Mouse (Mus musculus) midbrain, embryonic 10.5 days (tissue): Measurements from ENCODE around the gene Slc16a7. TPM values are rescaled to one million over a fixed set of nuclear protein-coding genes. Genes with fewer than 3 reads are reported as not detected.
A peak's percentile ranks its signal among the peaks of the same experiment; 100 is the strongest.

Experiments used
- DNase-seq: peaks from one replicate; pipeline ENCODE4 v3.0.0-alpha.2; 2017; ENCODE audit warnings: low spot score
- H3K27ac ChIP-seq: fragments of 300-500 bp; sonication (generic); replicated peaks from 2 replicates; pipeline ENCODE4 v1.5.1; 2016; ENCODE audit warnings: mild to moderate bottlenecking
- H3K27me3 ChIP-seq: fragments of 300-500 bp; sonication (generic); 2 replicates; pipeline ENCODE4 v1.6.1; 2016; ENCODE audit warnings: low read depth, mild to moderate bottlenecking; ENCODE audit not compliant: poor library complexity, severe bottlenecking
- H3K36me3 ChIP-seq: fragments of 300-500 bp; sonication (generic); 2 replicates; pipeline ENCODE4 v1.6.1; 2016; ENCODE audit warnings: mild to moderate bottlenecking, moderate library complexity
- H3K4me1 ChIP-seq: fragments of 300-500 bp; sonication (generic); 2 replicates; pipeline ENCODE4 v1.6.1; 2016
- H3K4me3 ChIP-seq: fragments of 300-500 bp; sonication (generic); 2 replicates; pipeline ENCODE4 v1.5.1; 2016; ENCODE audit warnings: mild to moderate bottlenecking, moderate library complexity
- H3K9me3 ChIP-seq: fragments of 300-500 bp; sonication (generic); replicated peaks from 2 replicates; pipeline ENCODE4 v1.6.1; 2016; ENCODE audit warnings: mild to moderate bottlenecking
- WGBS: fragments of 180-500 bp; shearing (Covaris S2); methylation state at CpG from one replicate; pipeline ENCODE4 v1.1.7; 2016; 5-methylcytosine and 5-hydroxymethylcytosine counted together
- polyA plus RNA-seq: library from polyadenylated mRNA; unstranded; fragments of >200 nt; fragmentation: Nextera tagmentation; extraction: Ambion mirVana; gene quantifications from 2 replicates; pipeline ENCODE4 v1.2.1, GENCODE M21; 2016

The Slc16a7 gene
- polyA plus RNA-seq, result 3.0 TPM in 2 replicates

DNA sequence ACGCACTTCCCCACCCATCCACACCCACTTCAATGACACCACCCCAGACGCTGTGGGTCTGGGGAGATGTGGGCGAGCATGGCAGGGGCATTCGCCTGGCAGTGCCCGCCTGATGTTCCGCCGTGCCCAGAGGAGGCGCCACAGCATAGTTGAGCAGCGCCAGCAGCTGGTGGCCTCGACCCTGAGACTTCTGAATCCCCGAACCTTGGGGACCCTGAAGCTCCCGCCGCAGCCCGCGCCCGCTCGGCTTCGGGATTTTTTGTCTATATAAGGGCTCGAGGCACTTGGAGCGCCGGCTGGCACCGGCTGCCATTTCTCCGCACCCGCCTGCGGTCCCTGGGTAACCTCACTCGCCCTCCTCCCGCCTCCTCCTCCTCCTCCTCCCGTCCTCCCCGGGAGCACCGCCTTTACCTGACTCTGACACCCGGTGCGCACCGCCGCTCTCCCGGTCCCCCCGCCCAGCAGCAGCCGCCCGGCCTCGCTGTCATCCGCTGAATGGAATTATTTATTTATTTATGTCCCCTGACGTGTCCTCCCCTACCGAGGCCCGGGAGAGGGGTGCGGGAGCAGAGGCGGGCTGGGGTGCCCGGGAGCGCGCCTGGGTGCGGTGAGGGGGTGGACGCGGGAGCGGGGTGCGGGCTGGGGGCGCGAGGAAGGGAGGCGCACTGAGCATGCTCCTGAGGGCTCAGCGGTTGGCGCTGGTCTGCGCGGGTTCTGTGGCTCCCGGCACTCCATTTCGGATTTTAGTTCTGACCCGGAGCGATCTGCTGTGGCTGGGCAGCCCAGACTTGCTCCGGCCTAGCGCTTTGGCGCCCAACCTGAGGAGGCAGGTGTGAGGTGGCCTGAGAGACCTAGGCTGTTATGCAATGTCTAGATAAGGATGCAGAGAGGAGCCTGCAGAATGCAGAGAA is at the start of gene Slc16a7:
TSS of gene Slc16a7 (minus strand) at position 590 of the 911 bp plus-strand sequence.
- Histone ChIP-seq H3K4me3 (peak within 1 kb of the TSS; percentile 76), H3K4me1 (peaks cover 12% of the 10 kb centered on the region), H3K9me3 (no peaks in the 10 kb centered on the region), H3K36me3 (no peaks in the 10 kb centered on the region), H3K27me3 (peaks cover 23% of the 10 kb centered on the region), H3K27ac (peak within 1 kb of the TSS; percentile 87)
- WGBS, result under 1% methylated on average over 67 of the region's 67 CpGs
- DNase-seq, result peak; percentile 84

DNA sequence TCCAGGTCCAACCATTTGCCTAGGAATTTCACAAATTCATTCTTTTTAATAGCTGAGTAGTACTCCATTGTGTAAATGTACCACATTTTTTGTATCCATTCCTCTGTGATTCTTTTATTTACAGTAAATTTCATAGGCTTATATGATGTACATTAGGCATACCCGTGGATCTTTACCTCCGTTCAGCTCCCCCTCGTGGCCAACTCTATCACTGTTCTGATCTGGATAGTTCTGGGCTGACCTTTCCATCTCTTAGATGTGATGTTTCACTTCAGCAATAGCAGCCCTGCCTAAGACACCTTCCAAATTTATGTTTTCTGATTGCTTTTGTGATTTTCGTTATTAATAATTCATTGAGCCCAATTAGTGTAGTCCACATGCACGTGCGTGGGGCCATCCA is 29.5 kb upstream of the Slc16a7 start:
- no peak for DNase-seq

DNA sequence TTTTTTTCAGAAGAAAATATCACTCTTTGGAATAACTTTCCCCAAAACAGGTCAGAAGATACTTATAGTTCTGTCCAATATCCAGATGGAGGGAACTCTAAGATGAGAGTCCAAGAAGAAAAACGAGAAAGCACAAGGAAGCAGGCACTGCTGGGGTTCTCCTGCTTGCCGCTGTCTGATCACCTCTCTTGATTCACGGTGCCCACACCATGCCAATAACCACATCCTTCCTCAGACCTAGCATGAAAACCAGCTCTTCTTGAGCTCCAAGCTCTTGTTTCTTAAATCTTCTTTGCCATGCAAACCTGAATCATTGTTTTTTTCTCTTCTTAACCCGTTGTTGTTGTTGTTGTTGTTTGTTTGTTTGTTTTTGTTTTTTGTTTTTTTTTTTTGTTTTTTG is 10.5 kb upstream of the Slc16a7 start:
- Histone ChIP-seq H3K27ac (no peak overlapping the region), H3K4me3 (no peak overlapping the region), H3K4me1 (no peaks in the 10 kb centered on the region), H3K9me3 (no peaks in the 10 kb centered on the region), H3K36me3 (no peaks in the 10 kb centered on the region), H3K27me3 (no peaks in the 10 kb centered on the region)
- DNase-seq, result no peak
- WGBS, result 90% methylated on average over 4 of the region's 4 CpGs

More for the DNA sequence above, 29.5 kb upstream of the Slc16a7 start:
- 75% methylated on average over 6 of the region's 6 CpGs for WGBS
- no peaks in the 10 kb centered on the region for H3K27me3 ChIP-seq
- H3K9me3 ChIP-seq, result no peaks in the 10 kb centered on the region
- no peaks in the 10 kb centered on the region for H3K4me1 ChIP-seq
- no peak overlapping the region for H3K4me3 ChIP-seq
- H3K36me3 ChIP-seq, result no peaks in the 10 kb centered on the region
- no peak overlapping the region for H3K27ac ChIP-seq

DNA sequence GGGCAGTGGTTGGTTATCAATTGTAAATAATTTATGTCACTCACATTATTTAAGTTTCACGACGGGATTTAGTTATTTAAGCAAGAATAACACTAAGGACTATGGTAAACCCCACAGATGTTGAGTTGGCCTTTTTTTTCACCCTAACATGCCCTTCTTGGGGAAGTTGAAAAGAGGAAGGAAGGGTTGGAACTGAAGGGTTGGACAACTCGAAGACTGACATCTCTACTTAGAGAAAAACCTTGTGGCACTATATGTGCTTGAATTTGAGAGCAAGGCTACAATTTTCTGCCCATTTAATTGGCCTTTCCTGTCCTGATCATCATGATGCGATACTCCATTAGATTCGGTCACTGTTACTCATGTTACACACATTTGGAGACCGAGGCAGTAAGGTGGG is 746 bp upstream of the Slc16a7 start:
- no peak for DNase-seq
- Histone ChIP-seq H3K27ac (no peak overlapping the region), H3K36me3 (no peaks in the 10 kb centered on the region), H3K9me3 (no peaks in the 10 kb centered on the region), H3K4me1 (peaks cover 12% of the 10 kb centered on the region), H3K27me3 (peaks cover 23% of the 10 kb centered on the region), H3K4me3 (peak overlapping the region; percentile 76)
- WGBS, result 89% methylated on average over 6 of the region's 6 CpGs

DNA sequence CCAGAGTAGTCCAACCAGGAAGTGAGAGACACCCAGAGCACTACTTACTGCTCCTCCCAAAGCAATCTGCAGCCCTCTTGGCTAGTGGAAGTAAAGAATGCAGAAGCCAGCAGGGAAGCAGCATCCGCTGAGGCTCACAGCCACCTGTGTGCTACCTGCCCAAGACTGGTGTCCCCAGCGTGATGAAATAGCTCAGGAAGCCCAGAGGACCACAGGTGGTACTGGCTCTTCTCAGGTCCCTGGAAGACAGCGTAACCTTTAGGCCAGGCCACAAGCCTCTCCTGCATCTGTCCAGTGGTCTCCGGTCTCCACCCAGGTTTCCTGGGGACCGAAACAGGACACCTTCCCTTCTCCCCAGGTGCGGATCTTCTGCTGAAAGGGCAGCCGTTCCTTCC is 787 bp downstream of the Slc16a7 start:
- WGBS, result 11% methylated on average over 7 of the region's 7 CpGs
- Histone ChIP-seq H3K9me3 (no peaks in the 10 kb centered on the region), H3K4me1 (peaks cover 12% of the 10 kb centered on the region), H3K4me3 (peak overlapping the region; percentile 76), H3K27me3 (peaks cover 23% of the 10 kb centered on the region), H3K27ac (peak overlapping the region; percentile 87; the same call in 1 of the 2 replicates), H3K36me3 (no peaks in the 10 kb centered on the region)
- DNase-seq, result no peak

DNA sequence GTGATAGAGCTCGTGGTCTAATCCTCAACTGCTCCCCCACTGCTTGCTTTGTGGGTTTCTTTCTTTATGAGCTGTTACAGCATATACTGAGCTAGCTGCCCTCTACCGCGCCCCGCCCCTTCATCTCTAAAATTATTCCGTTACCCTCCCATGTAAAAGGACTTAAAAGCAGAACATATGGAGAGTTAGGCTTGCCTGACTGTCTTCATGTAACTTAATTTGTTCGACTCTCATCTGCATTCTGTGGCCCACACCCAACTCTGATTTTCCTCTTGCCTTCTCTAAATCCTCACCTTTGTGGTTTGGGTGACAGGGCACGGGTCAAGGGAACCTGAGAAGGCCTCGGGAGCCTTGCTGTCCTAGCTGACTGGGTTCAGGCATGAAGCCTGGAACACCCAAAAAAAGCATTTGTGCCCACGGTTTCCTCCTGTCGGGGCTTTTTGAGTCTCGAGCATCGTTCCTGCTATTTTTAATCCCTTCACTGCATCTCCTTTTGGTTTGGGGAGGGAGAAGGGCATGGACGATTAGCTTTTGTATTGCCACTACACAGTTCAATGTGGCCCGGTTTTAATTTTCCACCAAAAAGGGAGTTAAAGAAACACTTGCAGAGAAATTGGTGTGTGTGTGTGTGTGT is 1.4 kb downstream of the Slc16a7 start:
- Histone ChIP-seq H3K9me3 (no peaks in the 10 kb centered on the region), H3K27me3 (peaks cover 23% of the 10 kb centered on the region), H3K4me3 (no peak overlapping the region; the same call in 1 of the 2 replicates), H3K36me3 (no peaks in the 10 kb centered on the region), H3K27ac (no peak overlapping the region), H3K4me1 (peaks cover 12% of the 10 kb centered on the region)
- no peak for DNase-seq
- WGBS, result 50% methylated on average over 14 of the region's 14 CpGs

DNA sequence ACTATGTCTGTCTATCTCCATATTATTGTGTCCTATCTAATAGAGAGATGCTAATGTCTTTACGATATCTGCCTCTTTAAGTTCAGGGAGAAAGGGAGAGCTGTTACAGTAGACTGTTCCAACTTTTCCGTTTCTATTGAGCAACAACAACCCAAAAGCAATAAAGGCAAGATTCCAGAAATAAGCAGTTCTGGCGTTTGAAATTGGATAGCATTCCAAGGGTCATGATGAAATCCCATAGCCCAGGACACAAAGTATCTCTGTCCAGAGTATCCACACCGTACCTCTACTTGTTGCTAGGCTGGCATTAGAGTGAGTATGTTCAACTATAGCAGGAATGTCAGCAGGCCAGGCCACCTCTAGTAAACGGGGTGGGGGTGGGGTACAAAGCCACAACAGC is 13.7 kb downstream of the Slc16a7 start:
- DNase-seq, result no peak
- H3K27me3 ChIP-seq, result no peaks in the 10 kb centered on the region
- H3K27ac ChIP-seq, result no peak overlapping the region
- H3K4me3 ChIP-seq, result no peak overlapping the region
- H3K36me3 ChIP-seq, result no peaks in the 10 kb centered on the region
- H3K9me3 ChIP-seq, result no peaks in the 10 kb centered on the region
- 86% methylated on average over 5 of the region's 5 CpGs for WGBS
- H3K4me1 ChIP-seq, result no peaks in the 10 kb centered on the region

DNA sequence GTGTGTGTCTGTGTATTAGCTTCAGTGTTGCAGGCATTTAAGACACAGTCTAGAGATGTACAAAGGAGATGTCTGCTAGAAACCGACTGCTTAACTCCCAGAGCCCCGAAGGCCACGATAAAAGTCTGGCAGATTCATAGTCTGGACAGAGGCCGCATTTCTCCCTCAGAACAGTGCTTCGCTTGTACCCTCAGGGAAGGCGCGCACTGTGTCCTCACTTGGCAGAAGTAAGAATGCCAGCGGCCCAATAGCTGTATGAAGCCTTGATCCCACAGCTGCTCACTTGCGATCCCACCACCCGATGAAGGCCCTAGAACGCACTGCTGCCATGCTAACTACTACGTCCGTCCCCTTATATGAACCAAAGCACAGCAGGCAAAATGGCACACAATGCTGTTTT is 16.6 kb downstream of the Slc16a7 start:
- no peaks in the 10 kb centered on the region for H3K27me3 ChIP-seq
- no peak overlapping the region for H3K4me3 ChIP-seq
- H3K27ac ChIP-seq, result no peak overlapping the region
- H3K4me1 ChIP-seq, result no peaks in the 10 kb centered on the region
- H3K36me3 ChIP-seq, result no peaks in the 10 kb centered on the region
- H3K9me3 ChIP-seq, result no peaks in the 10 kb centered on the region
- 96% methylated on average over 13 of the region's 13 CpGs for WGBS
- no peak for DNase-seq

DNA sequence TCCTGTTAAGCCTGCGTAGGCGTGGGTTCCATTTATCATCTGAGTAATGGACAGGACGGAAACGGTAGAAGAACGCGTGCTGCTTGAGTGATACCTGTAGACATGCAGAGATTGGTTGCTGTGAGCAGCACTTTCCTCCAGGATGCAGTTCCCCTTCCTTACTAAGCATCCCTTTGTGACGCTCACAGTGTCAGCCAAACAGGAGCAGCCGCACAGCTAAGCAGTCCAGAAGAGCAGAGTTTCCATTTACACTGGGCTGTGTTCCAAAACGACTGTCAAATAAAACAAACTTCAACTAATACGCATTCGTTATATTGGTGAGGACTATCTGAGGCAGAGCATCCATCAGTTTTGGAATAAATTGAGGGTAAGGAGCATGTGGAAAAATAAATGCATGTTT is 17.8 kb downstream of the Slc16a7 start:
- 93% methylated on average over 11 of the region's 11 CpGs for WGBS
- Histone ChIP-seq H3K36me3 (no peaks in the 10 kb centered on the region), H3K27ac (no peak overlapping the region), H3K4me1 (no peaks in the 10 kb centered on the region), H3K27me3 (no peaks in the 10 kb centered on the region), H3K9me3 (no peaks in the 10 kb centered on the region), H3K4me3 (no peak overlapping the region)
- no peak for DNase-seq

DNA sequence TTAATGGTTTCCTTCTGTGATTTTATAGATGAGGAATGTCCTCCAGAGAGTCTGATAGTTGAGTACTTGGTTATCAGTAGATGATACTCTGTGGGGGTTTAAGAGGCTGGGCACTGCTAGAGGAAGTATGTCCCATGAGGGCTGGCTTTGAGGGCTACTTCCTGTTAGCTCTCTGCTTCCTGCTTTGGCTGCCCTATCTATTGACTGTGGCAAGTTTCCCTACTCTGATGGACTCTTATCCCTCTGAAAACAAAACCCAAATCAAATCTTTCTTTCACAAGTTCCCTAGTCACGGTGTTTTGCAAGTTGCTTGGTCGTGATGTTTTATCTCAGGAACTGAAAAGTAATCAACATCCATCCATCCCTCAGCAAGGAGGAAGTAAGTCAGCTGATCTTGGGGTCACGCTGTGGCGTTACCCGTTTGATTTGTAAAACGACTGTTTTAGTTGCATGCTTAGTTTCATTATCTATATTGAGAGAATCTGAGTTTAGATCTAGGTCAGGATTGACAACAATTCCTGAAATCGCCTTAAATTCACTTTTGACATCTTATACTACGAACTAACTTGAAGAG is 19.1 kb downstream of the Slc16a7 start:
- Histone ChIP-seq H3K27ac (no peak overlapping the region), H3K4me3 (no peak overlapping the region), H3K4me1 (no peaks in the 10 kb centered on the region), H3K36me3 (no peaks in the 10 kb centered on the region), H3K27me3 (no peaks in the 10 kb centered on the region), H3K9me3 (no peaks in the 10 kb centered on the region)
- DNase-seq, result no peak
- 89% methylated on average over 8 of the region's 8 CpGs for WGBS

DNA sequence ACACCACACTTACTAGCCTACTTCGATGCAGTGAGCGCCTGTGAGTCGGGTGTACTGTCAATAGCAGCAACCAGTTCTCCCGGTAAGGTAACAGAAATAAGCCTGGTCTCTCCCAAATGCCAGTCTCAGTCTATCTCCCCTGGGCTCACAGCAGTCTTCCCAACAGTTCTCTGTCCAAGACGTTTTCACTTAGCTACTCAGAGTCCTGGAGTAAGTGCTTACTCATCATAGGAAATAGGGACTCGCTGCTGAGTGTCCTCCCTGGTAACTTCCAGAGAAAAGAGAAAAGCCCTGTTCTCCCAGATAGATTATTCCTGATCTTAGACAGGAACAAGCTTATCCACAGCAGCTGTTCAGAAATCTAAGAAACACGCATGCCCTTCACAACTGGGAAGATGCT is 30.8 kb downstream of the Slc16a7 start:
- Histone ChIP-seq H3K27ac (no peak overlapping the region), H3K36me3 (no peaks in the 10 kb centered on the region), H3K9me3 (no peaks in the 10 kb centered on the region), H3K4me1 (no peaks in the 10 kb centered on the region), H3K4me3 (no peak overlapping the region), H3K27me3 (no peaks in the 10 kb centered on the region)
- no peak for DNase-seq
- 90% methylated on average over 7 of the region's 7 CpGs for WGBS

DNA sequence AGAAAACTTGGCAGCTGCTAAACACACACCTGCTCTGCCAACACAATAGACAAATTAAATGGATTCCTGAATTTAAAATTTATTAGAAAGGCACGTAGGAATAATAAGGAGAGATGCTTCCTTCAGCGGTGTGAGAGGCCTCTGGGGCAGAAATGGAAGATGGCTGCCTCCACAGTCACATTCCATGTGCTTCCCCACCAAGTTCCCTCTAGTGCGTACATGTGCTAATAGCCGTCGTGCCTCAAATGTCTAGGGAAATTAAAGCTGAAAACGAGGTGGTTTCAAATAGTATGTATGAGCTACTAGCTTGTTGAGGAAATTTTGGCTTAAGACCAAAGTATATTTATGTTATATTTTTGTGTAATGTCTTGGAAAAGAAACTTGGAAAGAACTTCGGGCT is 36.5 kb downstream of the Slc16a7 start:
- 91% methylated on average over 7 of the region's 7 CpGs for WGBS
- Histone ChIP-seq H3K27ac (no peak overlapping the region), H3K36me3 (no peaks in the 10 kb centered on the region), H3K27me3 (no peaks in the 10 kb centered on the region), H3K4me1 (no peaks in the 10 kb centered on the region), H3K4me3 (no peak overlapping the region), H3K9me3 (no peaks in the 10 kb centered on the region)
- DNase-seq, result no peak

DNA sequence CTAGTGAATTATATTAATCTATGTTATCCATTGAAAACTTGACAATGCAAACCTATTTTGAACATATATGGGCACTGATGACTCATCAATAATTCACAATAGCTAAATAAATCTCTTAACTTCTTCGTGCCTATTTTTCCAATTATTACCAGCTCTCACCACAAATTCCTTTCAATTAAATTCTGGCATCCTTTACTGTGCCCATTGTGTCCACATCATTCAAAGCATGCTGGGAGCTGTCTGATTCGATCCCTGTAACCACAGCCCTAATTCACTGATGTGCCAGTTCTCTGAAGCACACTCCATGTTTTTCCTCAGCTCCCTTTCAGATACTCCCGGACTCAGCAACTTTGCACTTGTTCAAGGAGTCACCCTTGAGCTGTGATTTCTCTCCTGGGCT is 41.1 kb downstream of the Slc16a7 start:
- Histone ChIP-seq H3K36me3 (no peaks in the 10 kb centered on the region), H3K4me3 (no peak overlapping the region), H3K4me1 (0 out of 2 replicates have a peak, but pooled peaks cover 4% of the 10 kb centered on the region), H3K27me3 (no peaks in the 10 kb centered on the region), H3K27ac (no peak overlapping the region), H3K9me3 (no peaks in the 10 kb centered on the region)
- 82% methylated on average over 3 of the region's 3 CpGs for WGBS
- DNase-seq, result no peak
